Mouse (Mus musculus) gastrocnemius, postnatal 10 days (tissue): Measurements from ENCODE around the gene Ncf4. TPM values are rescaled to one million over a fixed set of nuclear protein-coding genes. Genes with fewer than 3 reads are reported as not detected.

Experiments
- DNase-seq: peaks from one replicate; pipeline ENCODE4 v3.0.0; 2021; ENCODE audit warnings: mixed read lengths
- long read RNA-seq, 2 experiments: library from polyadenylated mRNA; stranded (forward); transcript quantifications; one replicate each; pipeline ENCODE4 v2.0.0; 2021
- total RNA-seq, 2 experiments: library from RNA; stranded (reverse); gene quantifications; 2 replicates each; pipeline ENCODE4 v1.2.3; 2021

Ncf4 gene
- total RNA-seq = 1 to 10 TPM in 1 of 2 experiments, under 1 TPM in 1; 0.96 to 2.1 TPM
- long read RNA-seq, experiment 1, partial matches to known transcripts = 0 of 3 reads
- long read RNA-seq, experiment 1, other reads (novel, unspliced or antisense) = 0 of 3 reads
- long read RNA-seq, experiment 2, partial matches to known transcripts = 0 of 1 reads
- long read RNA-seq, experiment 2, other reads (novel, unspliced or antisense) = 0 of 1 reads

DNA sequence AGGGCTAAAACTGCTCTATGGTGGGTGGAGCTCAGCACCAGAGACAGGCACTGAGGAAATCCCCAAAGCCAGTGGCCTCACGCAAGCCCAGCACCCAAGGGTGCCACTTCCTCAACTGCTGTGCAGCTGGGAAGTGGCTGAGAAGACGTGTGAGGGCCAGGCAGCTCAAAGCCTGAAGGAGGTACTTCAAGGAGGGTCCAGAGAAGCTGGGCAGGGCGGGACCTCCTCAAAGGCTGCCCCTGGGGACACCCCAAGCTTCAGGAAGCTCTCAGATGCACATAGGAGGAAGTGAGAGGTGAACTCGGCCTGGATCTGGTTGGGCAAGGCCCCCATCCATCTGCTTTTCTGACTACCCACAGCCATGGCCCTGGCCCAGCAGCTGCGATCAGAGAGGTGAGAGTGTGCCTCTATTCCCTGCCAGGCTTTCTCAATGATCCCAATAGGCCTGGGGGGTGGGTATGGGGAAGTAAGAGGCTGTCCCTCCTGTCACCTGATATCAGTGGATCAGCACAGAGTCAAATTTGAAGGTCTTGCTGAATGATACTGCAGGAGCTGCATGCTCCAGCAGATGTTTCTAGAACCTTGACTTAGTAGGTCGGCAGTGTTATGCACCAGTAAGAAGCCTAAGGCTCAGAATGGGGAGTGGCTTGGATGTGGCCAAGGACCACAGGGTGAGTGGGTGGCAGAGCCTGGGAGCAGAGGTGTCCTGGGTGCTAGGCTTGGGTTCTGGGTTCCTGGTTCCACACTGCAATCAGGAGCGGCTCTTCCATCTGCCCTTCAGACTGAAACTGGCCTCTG is at the start of gene Ncf4:
Ncf4 (plus strand) TSS at position 107 of the 798 bp plus-strand sequence.
- DNase-seq = no peak

DNA sequence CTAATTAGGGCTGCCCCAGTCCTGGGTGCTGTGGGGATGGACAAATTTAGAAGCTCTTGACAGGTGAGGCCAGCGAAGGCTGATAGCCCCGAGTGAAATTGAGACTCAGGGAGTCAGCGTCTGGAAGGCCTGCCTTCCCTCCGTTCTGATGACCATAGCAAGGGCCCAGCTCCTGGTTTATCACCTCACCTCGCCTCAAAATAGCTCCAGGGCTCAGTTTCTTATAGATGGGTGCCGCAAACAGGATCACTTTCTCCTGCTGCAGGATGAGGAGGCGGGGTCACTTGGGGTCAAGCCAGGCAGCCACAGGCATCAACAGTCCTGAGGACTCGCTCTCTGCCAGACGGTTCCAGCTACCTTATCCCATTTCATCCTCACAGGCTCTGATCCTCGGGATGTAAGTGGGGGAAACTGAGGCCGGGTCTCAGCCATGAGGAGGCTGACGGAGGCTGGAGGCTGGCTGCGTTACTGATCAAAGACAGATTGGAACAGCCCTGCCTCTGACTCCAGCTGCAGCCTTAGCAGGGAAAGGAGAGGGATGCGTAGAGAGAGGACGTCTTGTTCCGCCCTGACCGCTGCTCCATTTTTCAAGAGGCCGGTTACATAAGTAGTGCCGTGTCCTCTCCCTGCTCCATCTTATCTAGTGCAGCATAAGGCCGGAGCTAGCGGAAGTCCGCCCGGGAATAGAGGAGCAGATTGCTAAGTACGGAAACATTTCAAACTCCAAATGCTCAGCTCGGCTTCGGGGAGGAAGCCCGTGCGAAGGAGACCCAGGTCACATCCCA is 49.3 kb upstream of the Ncf4 start:
- no peak for DNase-seq

- DNase-seq = peak; percentile 74
Observed at GRCm38 (mm10) chr15:78204053-78204847, 40.4 kb upstream of the Ncf4 start.

DNA sequence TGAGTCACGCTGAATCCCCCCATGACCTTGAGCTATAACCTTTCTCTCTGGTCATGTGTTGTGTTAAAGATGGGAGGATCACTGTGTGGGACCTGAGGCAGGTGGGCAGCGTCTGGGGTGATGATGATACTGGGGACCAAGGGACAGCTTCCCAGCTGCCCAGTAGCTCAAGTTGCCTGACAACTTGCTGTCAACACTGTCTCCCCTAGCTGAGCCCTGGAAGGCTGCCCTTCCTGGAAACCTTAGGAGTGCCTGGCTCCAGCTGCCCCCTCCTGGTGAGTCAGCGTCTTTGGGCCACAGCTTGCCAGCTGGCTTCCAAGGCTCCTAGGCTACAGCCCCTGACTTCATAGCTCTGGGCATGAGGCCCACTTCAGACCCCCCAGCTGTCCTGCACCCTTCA is 39.4 kb upstream of the Ncf4 start:
- peak; percentile 73 for DNase-seq

DNA sequence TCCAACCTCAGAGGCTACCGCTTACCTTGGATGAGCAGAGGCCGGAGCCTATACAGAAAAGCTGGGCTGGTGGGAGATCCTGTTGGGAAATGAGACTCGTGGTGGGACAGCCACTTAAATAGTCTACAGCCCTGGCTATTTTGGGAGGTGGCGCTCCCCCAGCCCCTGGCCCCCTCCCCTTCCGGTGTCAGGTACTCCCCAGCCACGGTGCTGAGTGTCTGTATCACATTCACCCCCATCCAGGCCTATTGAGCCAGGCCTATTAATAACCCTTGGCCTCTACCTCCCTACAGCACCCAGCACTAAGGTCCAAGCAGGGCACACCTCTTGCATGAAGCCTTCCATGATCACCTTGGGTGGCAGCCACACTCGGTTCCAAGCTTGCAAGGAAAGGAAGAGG is 38.3 kb upstream of the Ncf4 start, which contains the start of gene Pvalb:
Pvalb (minus strand) TSS at position 89 of the 400 bp plus-strand sequence.
- DNase-seq = no peak

DNA sequence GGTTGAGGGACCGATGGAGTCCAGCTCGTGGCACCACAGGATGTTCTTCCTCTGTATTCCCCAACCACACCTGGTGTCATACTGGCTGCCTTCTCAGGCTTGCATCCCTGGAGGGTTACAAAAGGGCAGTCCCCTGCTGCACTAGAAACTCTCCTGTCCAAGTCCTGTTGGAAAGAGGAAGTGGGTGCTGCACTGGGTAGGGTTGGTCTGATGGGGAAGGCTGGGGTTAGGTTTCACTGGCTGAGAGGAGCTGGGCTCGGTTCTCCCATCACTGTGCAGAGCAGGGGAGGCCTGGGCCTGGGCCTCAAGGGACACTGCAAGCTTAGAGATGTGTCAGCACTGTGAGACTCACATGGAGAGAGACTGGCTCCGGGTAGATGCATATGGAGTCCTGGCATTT is 34.4 kb upstream of the Ncf4 start:
- DNase-seq = no peak

GRCm38 (mm10) chr15:78211367-78211766 is 33.2 kb upstream of the Ncf4 start:
- DNase-seq = no peak

DNA sequence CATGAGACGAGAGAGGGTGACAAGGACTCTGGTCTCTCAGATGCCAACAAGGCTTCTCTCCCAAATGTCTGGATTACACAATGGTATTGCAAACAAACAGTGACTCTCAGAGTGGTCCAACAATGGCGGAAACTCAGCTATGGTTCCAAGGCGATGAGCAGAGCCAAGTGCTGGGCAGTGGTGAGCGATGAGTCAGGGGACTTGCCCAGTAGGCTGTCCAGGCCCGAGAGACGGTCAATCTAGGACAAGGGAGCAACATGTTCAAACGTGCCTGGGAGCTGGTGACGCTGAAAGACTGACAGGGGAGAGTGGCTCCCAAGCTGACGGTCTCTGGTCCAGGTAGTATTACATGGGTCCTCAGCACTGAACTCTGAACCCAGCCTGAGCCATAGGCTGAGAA is 29.3 kb upstream of the Ncf4 start:
- no peak for DNase-seq

DNA sequence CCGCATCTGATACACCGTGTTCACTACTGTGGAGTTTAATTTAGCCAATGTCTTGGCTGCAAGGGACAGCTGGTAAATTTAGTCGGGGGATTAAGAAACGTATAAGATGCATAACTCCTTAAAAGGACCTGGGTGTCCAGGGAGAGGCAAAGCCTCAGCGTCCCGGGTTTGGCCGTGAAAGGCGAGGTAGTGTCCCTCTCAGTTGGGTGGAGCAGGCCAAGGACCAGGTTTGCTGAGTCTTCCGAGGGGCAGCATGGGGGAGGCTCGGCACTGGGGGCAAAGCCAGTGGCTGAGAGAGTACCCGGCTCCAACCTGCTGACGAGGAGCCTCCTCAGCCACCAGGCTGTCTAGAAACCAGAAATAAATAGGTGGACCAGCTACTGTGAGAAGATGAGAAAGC is 16.8 kb upstream of the Ncf4 start:
- no peak for DNase-seq

GRCm38 (mm10) chr15:78231346-78232331 is 13.0 kb upstream of the Ncf4 start:
- DNase-seq = no peak

- DNase-seq = no peak
Observed at GRCm38 (mm10) chr15:78234823-78235509, 9.6 kb upstream of the Ncf4 start.

- peak; percentile 73 for DNase-seq
Observed at GRCm38 (mm10) chr15:78239453-78239852, 5.1 kb upstream of the Ncf4 start.

DNA sequence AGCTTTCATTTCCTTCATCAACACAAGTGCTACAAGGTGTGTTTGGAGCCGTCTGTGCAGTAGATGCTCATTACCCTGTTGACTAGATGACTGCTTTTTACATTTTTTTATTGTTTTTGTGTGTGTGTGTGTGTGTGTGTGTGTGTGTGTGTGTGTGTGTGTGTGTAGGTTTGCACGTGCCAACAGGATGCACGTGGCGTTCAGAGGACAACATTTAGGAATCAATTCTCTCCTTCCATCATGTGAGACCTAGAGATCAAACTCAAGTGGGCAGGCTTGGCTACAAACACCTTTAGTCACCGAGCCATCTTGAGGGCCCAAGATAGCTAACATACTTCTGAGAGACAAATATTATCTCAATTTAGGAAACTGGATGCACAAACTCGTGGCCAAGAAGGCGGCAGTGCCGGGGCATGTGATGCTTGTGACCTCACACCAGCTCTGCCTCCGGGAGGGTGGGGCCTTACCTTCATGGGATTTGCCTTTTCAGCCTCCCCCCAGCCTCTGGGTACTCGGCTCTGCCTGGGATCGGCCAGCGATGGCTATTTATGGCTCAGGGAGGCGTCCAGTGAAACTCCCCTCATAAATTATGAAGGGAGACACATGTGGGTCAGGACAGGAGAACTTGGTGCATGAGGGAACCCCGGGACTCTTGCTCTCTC is 4.5 kb upstream of the Ncf4 start:
- peak; percentile 34 for DNase-seq

GRCm38 (mm10) chr15:78241335-78241734 is 3.3 kb upstream of the Ncf4 start:
- peak; percentile 30 for DNase-seq

DNA sequence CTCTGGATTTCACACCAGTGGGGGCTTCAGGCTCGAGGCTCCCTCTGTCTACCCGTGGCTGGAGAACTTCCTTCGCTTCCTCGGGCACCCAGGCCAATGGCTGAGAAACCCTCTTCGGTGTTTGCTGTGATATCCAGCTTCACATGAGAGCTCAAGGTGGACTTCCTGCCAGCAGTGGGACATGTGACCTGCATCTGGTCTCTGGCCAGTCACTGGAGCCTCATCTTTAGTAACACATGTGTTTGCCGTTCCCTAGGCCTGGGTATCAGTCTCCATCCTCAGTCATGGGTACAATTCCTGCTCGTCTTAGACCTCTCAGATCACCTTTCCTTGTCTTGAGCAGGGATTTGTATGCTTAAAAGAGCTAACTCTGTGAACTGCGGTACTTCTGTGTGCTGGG is 1.5 kb upstream of the Ncf4 start:
- DNase-seq = peak; percentile 39

DNA sequence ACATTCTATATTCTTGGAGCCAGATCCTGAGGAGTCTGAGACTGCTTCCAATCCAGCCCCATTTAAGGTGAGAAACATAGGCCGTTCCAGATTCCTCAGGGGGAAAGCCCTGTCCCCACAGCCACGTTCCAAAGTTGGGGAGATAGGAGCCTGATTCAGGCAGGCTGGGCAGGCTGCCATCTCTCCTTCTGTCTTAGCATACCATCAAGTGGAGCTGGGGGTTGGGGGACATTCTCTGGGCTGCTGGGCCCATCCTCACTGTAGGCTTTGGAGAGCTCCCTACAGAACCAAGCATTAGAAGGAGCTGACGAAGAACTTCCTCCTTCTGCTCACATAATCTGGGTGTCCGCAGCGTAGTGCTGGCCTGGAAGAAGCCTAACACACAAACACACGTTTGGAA is 827 bp upstream of the Ncf4 start:
- DNase-seq = peak; percentile 25

DNA sequence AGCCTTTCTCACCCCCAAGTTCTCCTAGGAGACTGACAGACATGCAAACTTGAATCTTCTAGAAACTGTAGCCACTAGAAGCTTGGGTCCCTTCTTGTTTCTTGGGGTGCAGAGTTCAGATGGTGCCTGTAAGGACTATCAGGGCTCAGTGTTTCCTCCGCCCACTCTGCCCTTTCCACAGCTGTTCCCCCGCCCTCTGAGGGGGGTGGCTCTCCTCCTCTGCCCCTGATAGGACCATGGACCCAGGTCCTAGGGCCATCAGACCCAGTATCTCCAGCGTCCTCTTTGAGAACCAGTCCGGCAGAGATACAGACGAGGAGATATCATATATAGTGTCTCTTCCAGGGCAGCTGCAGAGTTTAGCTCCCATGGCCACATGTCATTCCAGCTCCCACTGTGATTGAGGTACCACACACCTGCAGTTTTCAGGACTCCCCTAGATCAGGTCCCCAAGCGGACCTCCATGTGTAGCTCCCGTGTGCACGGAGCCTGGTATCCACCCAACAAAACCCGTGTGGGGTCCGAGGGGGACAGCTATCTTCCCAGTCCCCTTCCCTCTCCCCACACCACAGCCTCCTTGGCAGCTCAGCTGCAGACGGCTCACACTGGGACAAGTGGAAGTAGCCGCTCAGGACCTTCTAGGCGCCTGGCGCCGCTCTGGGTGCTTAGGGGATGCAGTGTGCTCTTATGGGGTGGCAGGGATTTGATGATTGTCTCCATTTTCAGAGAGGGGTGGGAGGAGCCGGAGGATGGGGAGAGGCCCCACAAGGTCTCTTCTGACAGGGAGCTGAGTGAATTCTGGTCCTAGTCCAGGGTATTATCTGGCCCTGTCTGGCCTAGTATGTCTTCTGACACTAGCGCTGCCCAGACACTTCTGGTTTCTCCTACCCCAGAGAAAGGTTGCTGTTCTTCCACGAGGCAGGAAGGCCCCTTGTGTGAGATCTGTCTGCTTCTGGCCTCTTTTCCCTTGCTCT is 1.8 kb downstream of the Ncf4 start:
- no peak for DNase-seq

- no peak for DNase-seq
Observed at GRCm38 (mm10) chr15:78247659-78248058, 3.1 kb downstream of the Ncf4 start.
